Mouse (Mus musculus): ENCODE measurements around the gene Qtrt2.

GRCm38 (mm10) chr16:43965781-43966389 is 39.3 kb upstream of the Qtrt2 start:
- TF ChIP-seq CTCF (IDR thresholded peaks at IDR 0.05) (no peak), EP300 (IDR thresholded peaks at IDR 0.05) (no peak)
